Mouse (Mus musculus) limb, embryonic 12.5 days (tissue): Measurements from ENCODE around the gene Spsb1. TPM values are rescaled to one million over a fixed set of nuclear protein-coding genes. Genes with fewer than 3 reads are reported as not detected.

Experiments
- polyA plus RNA-seq: library from polyadenylated mRNA; unstranded; fragments of >200 nt; fragmentation: Nextera tagmentation; extraction: Ambion mirVana; gene quantifications from 2 replicates; pipeline ENCODE4 v1.2.1, GENCODE M21; 2016

The Spsb1 gene
- polyA plus RNA-seq, 1 experiment from 2014 or later = 19.1 TPM

Other genes starting within 250 kb of the Spsb1 start
- gene Tmem201, start 217.0 kb downstream of the Spsb1 start, polyA plus RNA-seq = 37.9 and 38.4 TPM in 2 replicates
- 27.6 and 33.5 TPM in 2 replicates for gene Slc25a33, start 180.8 kb downstream of the Spsb1 start, polyA plus RNA-seq
- 7.0 and 10.0 TPM in 2 replicates for gene H6pd, start 54.0 kb upstream of the Spsb1 start, polyA plus RNA-seq
- gene Gpr157, start 132.3 kb upstream of the Spsb1 start, polyA plus RNA-seq = 0.79 and 1.0 TPM in 2 replicates
- 1.6 and 1.9 TPM in 2 replicates for gene Slc2a5, start 164.2 kb upstream of the Spsb1 start, polyA plus RNA-seq
- not detected in 2 replicates for gene Slc2a7, start 193.9 kb upstream of the Spsb1 start, polyA plus RNA-seq
- 0.22 and 0.33 TPM in 2 replicates for gene Car6, start 246.3 kb upstream of the Spsb1 start, polyA plus RNA-seq